Mouse (Mus musculus) left cerebral cortex, adult 11 months (tissue): Measurements from ENCODE around the gene Mmp8.

Source experiments
- DNase-seq: peaks from one replicate; pipeline ENCODE4 v3.0.0; 2022; ENCODE audit warnings: low spot score

Gene Mmp8

DNA sequence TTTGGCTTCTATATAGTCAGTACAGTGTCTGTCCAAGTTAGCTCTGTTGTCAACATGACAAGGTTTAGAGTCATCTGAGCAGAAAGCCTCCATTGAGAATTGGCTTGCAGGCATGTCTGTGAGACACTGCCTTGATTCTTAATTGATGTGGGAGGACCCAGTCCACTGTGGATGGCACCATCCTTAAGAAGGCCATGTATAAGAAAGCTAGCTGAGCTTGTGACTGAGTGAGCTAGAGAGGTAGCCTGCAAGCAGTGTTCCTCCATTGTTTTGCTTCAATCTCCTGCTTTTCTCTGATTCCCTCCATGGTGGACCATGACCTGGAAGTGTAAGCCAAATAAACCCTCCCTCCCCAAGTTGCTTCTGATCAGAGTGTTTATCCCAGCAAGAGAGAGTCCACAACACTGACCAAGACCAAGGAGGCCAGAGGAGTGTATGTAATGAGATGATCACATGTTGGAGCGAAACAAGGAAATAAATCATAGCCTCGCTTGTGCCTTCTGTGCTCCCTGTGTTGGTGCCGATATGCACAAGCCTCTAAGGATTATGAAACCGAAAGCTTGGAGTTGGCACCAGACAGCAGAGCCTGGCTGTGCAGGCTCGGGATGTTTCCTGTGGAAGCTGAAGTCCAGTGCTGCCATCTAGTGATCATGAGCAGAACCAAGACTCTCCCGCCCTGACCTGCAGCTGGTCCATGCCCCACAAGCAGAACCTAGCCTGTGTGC, 36.7 kb downstream of the Mmp8 start:
- peak; percentile 86 for DNase-seq

DNA sequence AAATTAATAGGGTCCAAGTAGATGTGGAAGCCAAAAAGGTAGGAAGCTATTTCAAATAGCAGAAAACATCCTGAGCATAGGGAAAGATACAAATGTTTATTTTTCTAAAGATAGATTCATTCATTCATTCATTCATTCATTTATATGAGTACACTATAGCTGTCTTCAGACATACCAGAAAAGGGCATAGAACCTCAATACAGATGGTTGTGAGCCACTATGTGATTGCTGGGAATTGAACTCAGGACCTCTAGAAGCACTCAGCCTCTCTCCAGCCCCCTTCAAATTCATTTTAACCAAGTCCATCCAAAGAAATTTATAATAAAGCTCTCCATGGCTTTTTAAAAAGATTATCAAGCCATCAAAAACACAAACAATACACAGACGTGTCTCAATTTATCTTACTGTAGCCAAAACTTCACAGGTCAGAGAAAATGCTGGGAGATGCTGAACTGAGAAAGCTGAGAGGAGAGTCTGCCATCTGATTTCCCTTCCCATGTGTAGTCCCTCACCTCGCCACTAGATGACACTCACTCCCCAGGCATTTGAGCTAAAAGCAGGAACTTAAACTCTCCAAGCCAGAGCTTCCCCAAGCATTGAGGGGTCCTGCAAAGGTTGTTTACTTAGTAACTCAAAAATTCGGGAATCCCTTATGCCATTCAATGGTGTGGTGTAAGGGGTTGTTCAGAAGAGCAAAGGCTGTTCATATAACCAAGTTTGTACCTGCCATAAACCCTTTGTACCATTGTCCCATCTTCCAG, 44.9 kb downstream of the Mmp8 start:
- DNase-seq = peak; percentile 21

DNA sequence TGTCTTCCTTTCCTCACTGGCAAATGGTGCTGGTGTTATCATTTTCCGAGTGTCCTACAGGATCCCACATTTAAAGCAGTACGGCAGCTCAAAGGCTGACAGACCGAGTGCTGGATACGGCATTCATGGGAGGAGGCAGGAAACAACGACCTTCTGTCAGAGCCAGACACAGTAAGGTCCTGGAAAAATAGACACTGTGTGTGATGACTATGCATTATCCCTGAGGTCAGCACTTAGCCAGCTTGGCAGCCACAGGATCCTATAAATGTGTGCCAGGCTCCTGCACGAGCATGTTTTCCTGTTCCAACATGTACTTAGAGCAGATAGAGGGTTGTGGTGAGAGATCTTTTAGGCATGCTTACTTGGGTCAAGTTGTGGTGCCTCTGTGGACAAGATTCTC, 45.7 kb downstream of the Mmp8 start:
- no peak for DNase-seq

DNA sequence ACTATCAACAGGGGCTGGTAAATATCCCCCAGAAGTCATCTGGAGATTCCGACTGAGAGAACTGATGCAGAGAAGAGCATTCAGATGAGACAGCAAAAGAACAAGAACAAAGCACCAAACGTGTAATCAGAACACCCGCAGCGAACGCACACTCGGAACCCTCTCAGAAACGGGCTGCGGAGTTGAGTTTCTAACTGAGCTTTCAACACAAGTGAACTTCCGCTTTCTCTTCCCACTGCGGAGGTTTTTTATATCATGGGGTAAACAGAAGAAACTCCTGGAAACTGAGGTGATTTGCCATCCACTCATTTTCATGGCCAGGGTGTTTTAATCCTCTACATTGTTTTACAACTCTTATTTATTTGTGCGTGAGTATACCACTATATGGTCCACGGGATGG, 47.4 kb downstream of the Mmp8 start:
- DNase-seq = no peak
